Mouse (Mus musculus): ENCODE measurements around the gene Cdc42se2.

DNA sequence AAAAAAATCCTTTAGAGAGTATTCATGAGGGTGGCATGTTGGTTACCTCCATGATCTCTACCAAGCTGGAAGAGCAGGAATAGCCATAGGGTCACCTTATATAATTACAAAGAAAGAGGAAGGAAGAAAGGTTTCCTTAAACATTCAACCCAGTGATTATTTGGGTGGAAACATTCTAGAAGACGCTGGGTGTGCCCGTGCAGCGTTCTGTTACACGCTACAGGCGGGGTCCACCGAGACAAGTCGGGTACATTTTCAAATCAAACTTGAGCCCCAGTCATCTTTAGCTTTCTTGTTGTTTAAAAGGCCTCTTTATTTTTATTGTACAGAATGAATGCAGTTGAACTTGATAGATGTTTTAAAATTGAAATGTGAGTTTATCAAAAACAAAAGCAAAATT lies 88.8 kb downstream of the Cdc42se2 start:
- TF ChIP-seq CTCF (IDR thresholded peaks at IDR 0.05; ENCODE audit: borderline replicate concordance, extremely low read depth, insufficient read depth, insufficient read length) (no peak), POLR2A (IDR thresholded peaks at IDR 0.05; ENCODE audit: borderline replicate concordance, extremely low read depth, insufficient read depth, insufficient read length, poor library complexity, severe bottlenecking) (no peak)

Measured in brain, embryonic 14.5 days (tissue).